Mouse (Mus musculus) megakaryocyte, adult 5-6 weeks (primary cell): ENCODE measurements around the gene Rab13. TPM values are rescaled to one million over a fixed set of nuclear protein-coding genes. Genes with fewer than 3 reads are reported as not detected.
"Not testable (repeated sequence)": the region's sequence is repeated elsewhere in the genome, so short reads cannot be mapped to it uniquely, and the experiment has no call there.

ENCODE experiments used
- ATAC-seq: 2 replicates; pipeline ENCODE4 v1.8.0; 2016; ENCODE audit warnings: mild to moderate bottlenecking, inconsistent platforms; ENCODE audit not compliant: poor library complexity, severe bottlenecking
- total RNA-seq, 2 experiments: library from RNA; stranded (forward) in 1 of 2; stranded (reverse) in 1 of 2; fragments of 153-499, 151-499 nt in 1 of 2; fragments of 221-1000, 200-1000 nt in 1 of 2; gene quantifications; 2 replicates each; pipeline versions ENCODE4 v1.2.3 to v1.2.4; 2015 to 2017

The Rab13 gene
- total RNA-seq, 2 experiments from 2014 or later: 0.47 to 2.6 TPM

DNA sequence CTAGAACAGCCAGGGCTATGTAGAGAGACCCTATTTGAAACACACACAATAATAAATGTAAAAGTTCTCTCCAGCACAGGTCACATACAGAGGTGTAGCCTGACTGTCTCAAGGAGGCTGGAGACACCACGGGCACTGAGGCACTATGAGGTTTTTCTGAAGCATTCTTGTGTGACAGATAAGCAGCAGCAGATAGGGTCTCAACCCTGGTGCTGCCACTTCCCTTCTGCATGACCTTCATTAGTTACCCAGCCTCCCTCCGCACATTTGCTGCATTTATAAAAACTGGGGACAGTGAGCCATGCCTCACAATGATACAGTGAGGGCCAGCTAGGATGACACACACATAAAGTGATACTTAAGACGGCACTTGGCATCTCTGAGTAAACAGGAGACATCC is 9.4 kb downstream of the Rab13 start:
- ATAC-seq: no peak

DNA sequence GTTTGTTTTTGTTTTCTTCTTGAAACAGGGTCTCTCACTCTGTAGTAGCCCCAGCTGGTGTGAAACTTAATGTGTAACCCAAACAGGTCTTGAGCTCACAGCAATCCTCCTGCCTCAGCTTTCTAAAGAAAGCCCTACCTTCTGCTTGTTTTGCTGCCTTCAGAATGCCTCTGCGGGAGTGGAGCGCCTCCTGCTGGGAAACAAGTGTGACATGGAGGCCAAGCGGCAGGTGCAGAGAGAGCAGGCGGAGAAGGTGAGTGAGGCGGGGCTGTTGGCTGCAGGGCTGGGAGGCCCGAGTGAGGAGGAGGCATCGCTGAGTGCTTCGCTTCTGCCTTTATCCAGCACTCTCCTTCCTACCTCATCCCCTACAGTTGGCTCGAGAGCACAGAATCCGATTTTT is 10.8 kb downstream of the Rab13 start:
- ATAC-seq: no peak

DNA sequence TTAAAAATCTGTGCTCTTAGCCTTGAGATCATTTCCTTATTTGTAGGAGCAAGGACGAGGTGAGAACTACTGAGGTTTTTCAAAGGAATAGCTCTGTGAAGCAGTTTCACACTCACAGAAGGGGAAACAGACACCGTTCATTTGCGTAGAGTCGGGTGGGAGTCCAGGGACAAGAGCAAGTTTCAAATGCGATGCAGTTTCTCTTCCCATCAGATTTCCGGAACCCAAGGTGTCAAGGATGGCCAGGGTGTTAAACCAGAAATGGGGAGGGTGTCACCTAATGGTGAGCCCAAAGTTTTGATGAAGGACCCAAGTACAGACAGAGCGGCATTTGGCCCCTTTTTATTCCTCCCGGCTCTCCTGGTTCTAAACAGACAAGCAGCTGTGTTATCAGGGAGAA is 17.6 kb downstream of the Rab13 start:
- peak; percentile 50 for ATAC-seq

DNA sequence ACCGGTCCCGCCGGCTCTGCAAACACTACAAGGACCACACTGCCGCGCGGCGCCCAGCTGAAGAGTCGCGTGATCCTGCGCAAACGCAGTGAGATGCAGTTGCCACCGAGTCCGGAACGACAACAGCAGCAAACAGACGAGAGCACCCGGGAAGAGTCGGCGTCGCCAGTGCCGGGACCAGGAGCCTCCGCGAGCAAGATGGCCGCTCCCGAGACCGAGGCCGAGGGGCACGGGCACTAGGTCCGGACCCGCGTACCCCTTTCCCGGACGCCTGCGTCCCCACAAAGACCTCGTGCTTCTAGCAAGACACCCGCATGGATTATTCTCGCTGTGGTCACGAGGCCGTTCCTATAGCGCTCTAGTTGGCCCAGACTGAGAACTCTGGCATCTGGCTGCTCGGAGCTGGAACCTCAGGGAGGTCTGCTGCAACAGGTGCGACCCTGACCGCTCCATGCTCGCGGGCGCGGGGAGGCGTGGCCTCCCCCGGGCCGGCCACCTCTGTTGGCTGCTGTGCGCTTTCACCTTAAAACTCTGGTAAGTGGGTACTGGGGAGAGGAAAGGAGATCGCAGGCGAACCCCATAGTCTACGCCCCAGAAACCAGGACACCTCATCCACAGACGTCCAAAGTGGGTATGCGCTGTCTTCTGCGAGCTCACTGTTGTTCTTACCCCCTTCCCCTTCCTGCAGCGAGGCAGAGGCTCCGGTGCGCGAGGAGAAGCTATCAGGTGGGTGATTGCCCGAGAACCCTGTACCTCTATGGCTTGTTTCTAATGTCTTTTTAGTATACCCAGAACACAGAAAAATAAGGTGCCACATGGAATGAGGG is 18.2 kb downstream of the Rab13 start, which contains the start of gene Jtb:
Gene Jtb, plus strand, starts transcription at position 91 of the 827 bp plus-strand sequence.
- peak; percentile 99 for ATAC-seq

DNA sequence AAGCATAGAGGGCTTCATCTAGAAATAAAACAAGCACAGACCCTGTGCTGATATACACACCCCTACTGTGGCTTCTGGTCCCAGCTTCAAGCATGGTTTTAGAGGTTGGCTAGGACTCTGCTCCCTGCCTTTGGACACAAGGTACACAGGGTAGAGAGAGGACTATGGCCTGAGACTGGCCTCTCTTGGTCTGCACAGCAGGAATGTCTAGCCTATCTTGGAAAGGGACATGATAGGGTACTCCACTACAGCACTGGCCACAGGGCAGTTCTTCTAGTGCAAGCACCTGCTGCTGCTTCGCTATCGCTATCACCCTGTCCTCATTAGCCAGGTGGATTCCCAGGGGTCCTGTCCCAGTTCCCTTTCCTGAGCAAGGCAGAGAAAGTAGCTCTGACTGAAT is 27.8 kb downstream of the Rab13 start:
- 0 out of 2 replicates have a peak, but pooled peaks have one; percentile 18 for ATAC-seq

DNA sequence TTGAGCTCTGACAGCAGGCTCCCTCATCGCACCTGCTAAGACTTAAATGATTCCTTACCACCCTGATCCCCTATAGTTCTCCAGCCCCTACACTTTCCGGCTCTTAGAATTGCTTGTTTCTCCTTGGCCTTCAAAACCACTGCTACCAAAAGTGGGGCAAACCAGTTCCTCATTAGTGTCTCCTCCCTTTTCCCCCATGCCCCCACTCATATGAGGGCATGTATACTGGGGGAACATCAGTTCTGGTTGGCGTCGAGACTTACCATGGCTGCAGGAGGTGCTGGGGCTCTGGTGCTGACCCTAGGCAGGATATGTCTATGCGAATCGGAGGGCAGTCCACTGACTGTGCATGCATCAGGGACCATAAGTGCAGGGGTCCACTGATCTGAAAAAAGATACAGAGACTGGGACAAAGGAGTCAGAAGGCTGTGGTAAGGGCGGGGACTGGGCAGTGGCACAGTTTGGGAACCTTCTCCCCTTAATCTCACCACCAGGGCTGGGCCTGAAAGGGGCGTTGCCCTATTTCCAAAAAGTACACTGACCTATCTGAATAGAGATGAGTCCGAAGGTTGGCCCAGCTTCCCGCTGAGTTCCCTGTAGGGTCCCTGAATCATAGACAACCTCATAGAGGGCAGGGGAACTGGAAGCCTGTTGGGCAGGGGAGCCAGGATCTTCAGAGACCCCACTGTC is 28.3 kb downstream of the Rab13 start:
- 0 out of 2 replicates have a peak, but pooled peaks have one; percentile 12 for ATAC-seq

DNA sequence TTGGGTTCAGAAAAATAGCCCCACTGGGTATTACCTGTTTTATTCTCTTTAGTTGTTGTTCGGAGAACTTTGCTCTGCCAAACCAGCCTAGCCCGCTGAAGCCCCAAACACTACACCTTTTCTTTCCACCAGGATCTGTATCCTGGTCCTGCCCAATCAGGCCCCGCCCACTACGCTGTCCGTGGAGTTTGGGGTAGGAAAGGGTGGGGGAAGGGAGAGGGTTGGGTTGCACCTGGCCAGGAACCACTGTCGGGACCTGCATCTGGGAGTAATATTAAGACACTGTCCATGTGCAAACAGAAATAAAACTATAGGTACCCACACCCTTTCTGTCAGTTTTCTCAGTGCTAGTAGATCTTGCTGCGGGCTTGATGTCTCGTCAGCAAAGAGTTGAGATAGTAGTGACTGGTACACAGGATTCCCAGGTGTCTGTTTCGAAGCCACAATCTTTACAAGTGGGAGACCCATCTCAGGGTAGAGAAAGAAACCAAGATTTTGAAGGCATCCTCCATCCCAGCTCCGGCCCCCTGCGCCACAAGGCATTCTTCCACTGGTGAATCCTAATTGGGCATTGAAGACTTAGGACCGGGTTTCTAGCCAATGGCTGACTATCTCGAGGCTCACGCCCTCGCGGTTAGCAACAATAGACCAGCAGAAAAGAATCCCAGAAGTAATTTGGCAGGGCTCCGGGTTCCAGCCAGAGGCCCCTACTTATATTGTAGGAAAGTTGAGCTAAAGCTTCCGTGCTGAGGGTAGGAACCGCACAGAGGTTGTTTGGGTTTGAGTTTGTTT is 29.7 kb downstream of the Rab13 start, which contains the start of gene Creb3l4:
Gene Creb3l4, minus strand, starts transcription at position 529 of the 792 bp plus-strand sequence.
- no peak for ATAC-seq

DNA sequence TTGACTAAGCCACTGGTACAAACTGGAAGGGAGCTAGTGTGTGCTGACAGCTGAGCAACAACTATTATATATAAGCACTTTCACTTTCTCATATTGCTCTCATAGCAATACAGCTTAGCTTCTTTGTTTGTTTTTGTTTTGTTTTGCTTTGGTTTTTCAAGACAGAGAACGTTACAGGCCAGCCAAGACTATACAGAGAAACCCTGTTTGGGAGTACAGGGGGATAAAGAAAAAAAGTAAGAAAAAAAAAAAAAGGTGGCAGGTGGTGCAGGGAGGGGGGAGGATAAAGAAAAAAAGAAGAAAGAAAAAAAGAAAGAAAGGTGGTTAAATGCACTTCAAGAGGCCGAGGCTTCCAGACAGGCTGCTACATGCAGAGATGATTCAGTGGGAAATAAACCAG is 31.9 kb downstream of the Rab13 start:
- ATAC-seq: no peak

DNA sequence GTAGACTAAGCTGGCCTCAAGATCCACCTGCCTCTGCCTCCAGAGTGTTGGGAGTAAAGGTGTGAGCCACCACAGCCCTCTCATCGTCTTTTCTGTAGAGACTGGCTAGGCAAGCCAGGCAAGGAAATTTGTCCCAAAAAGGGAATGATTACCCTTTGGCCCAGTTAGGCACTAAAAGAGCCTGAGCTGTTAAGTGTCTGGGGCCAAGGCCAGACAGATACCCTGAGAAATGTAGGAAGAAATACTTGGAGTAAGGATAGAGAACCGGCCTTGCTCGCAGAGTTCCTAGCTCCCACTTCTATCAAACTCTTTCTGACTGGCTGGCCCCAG is 34.1 kb downstream of the Rab13 start:
- ATAC-seq: no peak

DNA sequence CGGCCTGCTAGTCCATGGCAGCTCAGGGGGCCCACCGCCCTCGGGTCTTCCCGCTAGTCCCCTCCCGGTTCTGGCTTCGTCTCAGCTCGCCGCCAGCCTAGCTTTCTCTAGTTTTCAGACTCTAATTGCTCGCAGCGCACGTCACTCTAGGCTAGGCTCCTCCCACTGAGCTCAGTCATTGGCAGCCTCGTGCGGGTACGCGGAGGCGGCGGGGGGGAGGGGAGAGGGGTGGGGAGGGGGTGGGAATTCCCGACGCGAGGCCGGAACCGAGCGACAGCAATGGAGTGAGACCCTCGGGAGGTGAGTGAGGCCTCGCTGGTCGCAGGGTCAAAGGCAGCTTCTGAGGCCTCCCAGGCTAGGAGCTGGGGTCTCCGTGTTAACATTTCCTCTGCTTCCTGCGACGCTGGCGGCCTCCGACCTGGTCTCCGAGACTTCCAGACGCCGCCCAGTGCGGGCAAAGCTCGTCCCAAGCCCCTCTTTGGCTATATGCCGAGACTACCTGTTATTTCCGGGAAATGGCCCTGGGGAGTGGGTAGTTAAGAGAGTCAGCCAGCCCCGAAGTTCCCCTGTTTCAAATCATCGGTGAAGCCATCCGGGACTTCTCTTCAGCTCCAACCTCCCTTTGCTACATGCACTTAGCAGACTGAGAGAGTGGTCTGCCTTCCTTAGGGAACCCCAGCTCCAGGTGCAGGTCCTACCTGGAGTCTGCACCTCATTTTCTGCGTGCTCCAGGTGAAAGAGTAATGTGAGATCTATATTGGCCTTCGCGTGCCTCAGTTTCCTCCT is 34.7 kb downstream of the Rab13 start, which contains the start of gene Slc39a1:
Gene Slc39a1, plus strand, starts transcription at position 213 of the 786 bp plus-strand sequence.
- peak; percentile 96 for ATAC-seq

DNA sequence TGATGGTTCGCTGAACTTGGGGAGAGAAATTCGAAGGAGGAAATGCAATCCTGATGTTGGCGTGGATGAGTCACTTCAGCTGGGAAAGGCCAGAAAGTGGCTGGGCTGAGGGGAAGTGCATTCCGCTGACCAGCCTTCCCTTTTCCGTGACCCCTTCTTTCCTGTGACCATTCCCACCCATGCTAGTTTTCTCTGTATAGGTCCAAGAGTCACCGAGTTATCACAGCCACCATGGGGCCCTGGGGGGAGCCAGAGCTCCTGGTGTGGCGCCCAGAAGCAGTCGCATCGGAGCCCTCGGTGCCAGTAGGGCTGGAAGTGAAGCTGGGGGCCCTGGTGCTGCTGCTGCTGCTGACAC is 35.2 kb downstream of the Rab13 start:
- peak; percentile 41 for ATAC-seq

DNA sequence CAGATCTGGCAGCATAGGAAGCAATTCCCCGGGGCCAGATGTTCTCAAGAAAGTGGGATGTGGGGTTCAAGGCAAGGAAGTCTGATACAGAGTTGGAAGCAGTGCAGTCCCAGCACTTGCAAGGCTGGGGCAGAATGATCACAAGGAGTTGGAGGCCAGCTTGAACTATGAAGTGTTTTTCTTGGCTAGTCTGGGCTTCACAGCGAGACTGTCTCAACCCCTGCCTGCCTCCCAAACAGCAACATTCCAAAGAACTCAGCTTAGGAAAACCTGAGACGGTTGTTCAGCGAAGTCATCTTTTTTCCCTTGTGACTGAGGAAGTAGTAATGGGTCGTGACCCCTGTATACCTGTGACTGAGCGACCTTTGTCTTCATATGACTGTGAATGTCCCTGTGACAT is 37.3 kb downstream of the Rab13 start:
- ATAC-seq: no peak

DNA sequence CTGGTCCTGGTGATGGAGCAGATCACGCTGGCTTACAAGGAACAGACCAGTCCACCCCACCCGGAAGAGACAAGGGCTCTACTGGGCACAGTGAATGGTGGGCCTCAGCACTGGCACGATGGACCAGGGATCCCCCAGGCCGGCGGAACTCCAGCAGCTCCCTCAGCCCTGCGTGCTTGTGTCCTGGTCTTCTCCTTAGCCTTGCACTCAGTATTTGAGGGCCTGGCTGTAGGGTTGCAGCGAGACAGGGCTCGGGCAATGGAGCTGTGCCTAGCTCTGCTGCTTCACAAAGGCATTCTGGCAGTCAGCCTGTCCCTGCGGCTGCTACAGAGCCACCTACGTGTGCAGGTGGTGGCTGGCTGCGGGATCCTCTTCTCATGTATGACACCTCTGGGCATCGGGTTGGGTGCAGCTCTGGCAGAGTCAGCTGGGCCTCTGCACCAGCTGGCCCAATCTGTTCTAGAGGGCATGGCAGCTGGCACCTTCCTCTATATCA is 38.3 kb downstream of the Rab13 start:
- not testable (repeated sequence) for ATAC-seq

DNA sequence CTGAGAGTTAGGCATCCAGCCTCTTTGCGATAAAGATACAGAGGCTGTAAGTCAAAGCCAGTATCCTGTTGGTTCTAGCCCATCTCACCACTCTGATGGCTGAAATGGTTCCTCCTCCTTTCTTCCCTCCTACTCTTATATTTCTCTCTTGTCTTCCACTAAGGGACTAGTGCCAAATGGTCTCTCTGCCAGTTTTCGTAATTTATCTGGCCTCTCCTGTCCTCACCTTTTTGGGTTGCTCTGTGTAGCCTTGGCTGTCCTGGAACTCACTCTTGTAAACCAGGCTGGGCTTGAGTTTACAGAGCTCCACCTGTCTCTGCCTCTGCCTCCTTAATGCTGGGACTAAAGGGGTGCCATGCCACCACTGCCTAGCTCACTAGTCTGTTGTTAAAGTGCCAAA is 39.2 kb downstream of the Rab13 start:
- ATAC-seq: not testable (repeated sequence)

DNA sequence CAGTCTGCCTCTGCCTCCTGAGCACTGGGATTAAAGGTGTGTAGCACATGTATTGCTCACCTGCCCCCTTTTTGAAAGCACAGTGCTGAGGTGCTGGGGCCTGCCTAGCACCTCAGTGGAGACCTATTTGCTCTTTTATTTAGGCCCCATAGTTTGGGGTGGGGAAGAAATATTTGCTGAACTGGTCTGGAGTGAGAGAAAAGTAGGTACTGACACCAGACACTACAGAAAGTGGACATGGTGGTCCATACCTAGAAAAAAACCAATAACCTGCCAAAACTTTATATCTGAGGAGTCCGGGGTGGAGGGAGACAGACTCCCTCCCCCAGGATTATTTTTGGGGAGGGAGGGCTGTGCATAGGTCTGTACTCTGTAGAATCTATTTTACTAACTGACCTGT is 39.7 kb downstream of the Rab13 start:
- ATAC-seq: not testable (repeated sequence)

DNA sequence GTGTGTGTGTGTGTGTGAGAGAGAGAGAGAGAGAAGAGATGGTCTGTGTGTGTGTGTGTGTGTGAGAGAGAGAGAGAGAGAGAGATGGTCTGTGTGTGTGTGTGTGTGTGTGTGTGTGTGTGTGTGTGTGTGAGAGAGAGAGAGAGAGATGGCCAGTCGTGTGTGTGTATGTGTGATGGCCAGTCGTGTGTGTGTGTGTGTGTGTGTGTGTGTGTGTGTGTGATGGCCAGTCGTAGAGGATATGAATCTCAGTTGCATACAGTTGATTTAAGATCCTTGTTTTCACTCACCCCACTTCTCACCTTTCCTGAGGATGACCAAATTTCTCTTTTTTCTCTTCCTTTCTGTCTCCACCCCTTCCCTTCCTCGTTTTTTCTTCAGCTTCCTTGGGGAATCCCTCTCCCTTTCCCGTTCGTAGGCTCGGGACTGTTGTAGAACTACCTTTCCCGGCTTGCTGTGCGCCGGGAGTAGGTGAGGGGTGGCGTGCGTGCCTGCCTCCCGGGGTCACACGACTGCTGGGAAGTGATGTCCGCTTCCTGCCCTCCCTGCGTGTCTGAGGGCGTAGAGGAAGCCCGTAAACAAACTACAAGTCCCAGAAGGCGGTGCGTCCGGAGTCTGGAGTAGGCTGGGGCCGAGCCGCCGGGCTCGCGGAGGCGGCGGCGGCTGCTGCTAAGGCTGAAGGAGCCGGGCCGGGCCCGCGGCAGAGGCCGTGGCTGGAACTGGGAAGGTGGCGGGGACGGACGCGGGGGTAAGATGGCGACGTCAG is 40.3 kb downstream of the Rab13 start, which contains the start of gene Crtc2:
Gene Crtc2, plus strand, starts transcription at position 511 of the 766 bp plus-strand sequence.
- peak; percentile 97 for ATAC-seq

DNA sequence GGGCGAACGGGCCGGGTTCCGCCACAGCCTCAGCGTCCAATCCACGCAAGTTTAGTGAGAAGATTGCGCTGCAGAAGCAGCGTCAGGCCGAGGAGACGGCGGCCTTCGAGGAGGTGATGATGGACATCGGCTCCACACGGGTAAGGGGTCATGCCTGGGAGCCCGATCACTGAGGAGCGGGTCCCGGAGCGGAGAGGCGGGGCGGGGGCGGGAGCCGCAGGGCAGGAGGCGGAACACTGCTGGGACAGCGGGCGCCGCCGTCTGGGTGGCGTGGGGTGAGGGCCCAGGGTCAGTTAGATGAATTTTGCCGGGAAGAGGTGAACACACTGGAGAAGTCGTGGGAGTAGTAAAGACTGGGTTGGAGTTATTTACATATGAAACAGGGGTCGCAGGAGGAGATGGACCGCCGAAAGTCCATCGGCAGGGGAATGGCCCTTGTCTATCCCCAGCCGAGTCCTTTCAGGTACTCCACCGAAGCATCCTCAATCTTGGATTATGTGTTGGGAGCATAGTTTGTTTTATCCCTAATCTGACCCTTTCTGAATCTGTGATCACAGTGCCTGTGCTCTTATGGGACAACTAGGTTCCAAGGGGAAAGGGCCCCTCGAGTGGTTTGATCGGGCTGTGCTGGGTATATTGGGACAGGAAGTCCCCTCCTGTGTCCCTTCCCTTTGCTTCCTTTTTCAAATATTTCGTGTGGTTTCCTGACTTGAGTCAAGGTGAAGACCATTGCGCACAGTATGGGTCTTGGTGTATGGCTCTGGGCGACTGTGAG is 41.1 kb downstream of the Rab13 start:
- peak; percentile 53 for ATAC-seq

DNA sequence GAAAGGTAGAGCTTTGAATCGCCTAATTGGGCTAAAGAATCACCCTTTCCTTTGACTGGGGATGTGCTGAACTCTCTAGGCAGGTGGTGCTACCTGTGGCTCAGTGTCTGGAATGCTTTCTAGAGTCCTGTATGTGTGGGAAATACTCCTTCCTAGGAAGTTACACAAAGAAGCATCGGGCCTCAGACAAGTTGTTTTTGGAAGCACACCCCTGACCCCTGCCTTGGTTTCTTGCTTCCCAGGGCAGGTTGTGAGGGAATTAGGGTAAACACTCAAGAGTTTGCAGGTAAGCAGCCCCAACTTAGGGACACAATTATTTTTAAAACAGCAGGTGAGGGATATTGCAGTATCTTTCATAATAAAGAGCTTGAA is 41.7 kb downstream of the Rab13 start:
- no peak for ATAC-seq
